Mouse (Mus musculus) left cerebral cortex, adult 8-10 months (tissue): Measurements from ENCODE around the gene Tjp2. TPM values are rescaled to one million over a fixed set of nuclear protein-coding genes. Genes with fewer than 3 reads are reported as not detected.
"Not testable (repeated sequence)": the region's sequence is repeated elsewhere in the genome, so short reads cannot be mapped to it uniquely, and the experiment has no call there.

ENCODE experiments used
- DNase-seq, 2 experiments: peaks; one replicate each; pipeline ENCODE4 v3.0.0; 2022; ENCODE audit warnings: low spot score in 2 of 2
- total RNA-seq, 4 experiments: library from RNA; stranded (reverse); gene quantifications; 2 replicates each; pipeline ENCODE4 v1.2.4; 2022

Gene Tjp2
- total RNA-seq, 4 experiments from 2014 or later = 22.2 to 25.1 (median 23.3) TPM

GRCm38 (mm10) chr19:24123534-24124290, 101.1 kb downstream of the Tjp2 start:
- DNase-seq = no peak

- DNase-seq = no peak
These were observed 101.7 kb downstream of the Tjp2 start for GRCm38 (mm10) chr19:24123087-24123486.

GRCm38 (mm10) chr19:24122647-24123046, 102.2 kb downstream of the Tjp2 start:
- DNase-seq = no peak

- DNase-seq = no peak
These were observed 104.0 kb downstream of the Tjp2 start for GRCm38 (mm10) chr19:24120811-24121210.

- DNase-seq = no peak
These were observed 106.1 kb downstream of the Tjp2 start for GRCm38 (mm10) chr19:24118775-24119174.

- no peak for DNase-seq
These were observed 113.2 kb downstream of the Tjp2 start for GRCm38 (mm10) chr19:24111581-24111980.

- DNase-seq = peak in 1 of 2 experiments; percentile 57
These were observed 117.1 kb downstream of the Tjp2 start for GRCm38 (mm10) chr19:24107707-24108106.

- DNase-seq = no peak
These were observed 121.0 kb downstream of the Tjp2 start for GRCm38 (mm10) chr19:24103802-24104201.

- DNase-seq = peak in 1 of 2 experiments; percentile 29
These were observed 122.2 kb downstream of the Tjp2 start for GRCm38 (mm10) chr19:24102562-24103126.

- DNase-seq = no peak
These were observed 123.6 kb downstream of the Tjp2 start for GRCm38 (mm10) chr19:24101183-24101582.

GRCm38 (mm10) chr19:24098691-24099090, 126.1 kb downstream of the Tjp2 start:
- DNase-seq = no peak

- no peak for DNase-seq
These were observed 127.0 kb downstream of the Tjp2 start for GRCm38 (mm10) chr19:24097666-24098455.

GRCm38 (mm10) chr19:24092060-24092459, 132.8 kb downstream of the Tjp2 start:
- DNase-seq = not testable (repeated sequence)

- DNase-seq = no peak
These were observed 134.5 kb downstream of the Tjp2 start for GRCm38 (mm10) chr19:24090366-24090765.

GRCm38 (mm10) chr19:24085306-24085705, 139.5 kb downstream of the Tjp2 start:
- DNase-seq = no peak

- no peak for DNase-seq
These were observed 144.3 kb downstream of the Tjp2 start for GRCm38 (mm10) chr19:24080417-24081080.

- no peak for DNase-seq
These were observed 147.2 kb downstream of the Tjp2 start for GRCm38 (mm10) chr19:24077658-24078057.

- no peak for DNase-seq
These were observed 148.3 kb downstream of the Tjp2 start for GRCm38 (mm10) chr19:24076536-24076935.

GRCm38 (mm10) chr19:24075927-24076326, 148.9 kb downstream of the Tjp2 start:
- DNase-seq = no peak

- DNase-seq = no peak
These were observed 151.7 kb downstream of the Tjp2 start for GRCm38 (mm10) chr19:24073155-24073554.

GRCm38 (mm10) chr19:24064348-24064895, 160.4 kb downstream of the Tjp2 start:
- DNase-seq = no peak
